Mouse (Mus musculus) C2C12 (cell line): ENCODE data around the gene Insm1. TPM values are rescaled to one million over a fixed set of nuclear protein-coding genes. Genes with fewer than 3 reads are reported as not detected.

Experiments used
- H3K27me3 ChIP-seq: one replicate; pipeline ENCODE4 v1.6.1; 2011; ENCODE audit not compliant: control insufficient read depth, insufficient read depth, insufficient read length
- H3K36me3 ChIP-seq: one replicate; pipeline ENCODE4 v1.6.1; 2011; ENCODE audit not compliant: control insufficient read depth, insufficient read depth
- H3K4me3 ChIP-seq: one replicate; pipeline ENCODE4 v1.5.1; 2011; ENCODE audit warnings: mild to moderate bottlenecking, control low read depth; ENCODE audit not compliant: poor library complexity, insufficient read depth, severe bottlenecking
- H3K79me2 ChIP-seq: one replicate; pipeline ENCODE4 v1.6.1; 2011; ENCODE audit not compliant: control insufficient read depth, insufficient read depth
- H3K79me3 ChIP-seq: one replicate; pipeline ENCODE4 v1.6.1; 2011; ENCODE audit warnings: low read depth, control low read depth
- H3ac ChIP-seq: one replicate; pipeline ENCODE3; 2011; ENCODE audit warnings: low read depth; ENCODE audit not compliant: control insufficient read depth, insufficient read length
- CEBPB ChIP-seq: IDR thresholded peaks from one replicate; pipeline ENCODE4 v1.6.1; 2011; ENCODE audit warnings: low read depth, mild to moderate bottlenecking, control low read depth, moderate library complexity
- CTCF ChIP-seq: IDR thresholded peaks from one replicate; pipeline ENCODE4 v1.5.1; 2011; ENCODE audit not compliant: control insufficient read depth, insufficient read depth, insufficient read length
- FOSL1 ChIP-seq: IDR thresholded peaks from one replicate; pipeline ENCODE4 v1.8.0; 2011; ENCODE audit warnings: mild to moderate bottlenecking, low read length; ENCODE audit not compliant: poor library complexity, insufficient read depth, severe bottlenecking
- MAX ChIP-seq: IDR thresholded peaks from one replicate; pipeline ENCODE4 v1.6.1; 2011; ENCODE audit warnings: mild to moderate bottlenecking, control low read depth
- MYOD1 ChIP-seq: IDR thresholded peaks from one replicate; pipeline ENCODE4 v1.6.1; 2011; ENCODE audit warnings: low read depth; ENCODE audit not compliant: control insufficient read depth, insufficient read length
- MYOG ChIP-seq: IDR thresholded peaks from one replicate; pipeline ENCODE4 v1.6.1; 2011; ENCODE audit not compliant: control insufficient read depth, insufficient read length; ENCODE audit errors: extremely low read depth
- USF1 ChIP-seq: IDR thresholded peaks from one replicate; pipeline ENCODE4 v1.6.1; 2011; ENCODE audit warnings: low read depth, mild to moderate bottlenecking, control low read depth, moderate library complexity
- polyA plus RNA-seq: library from polyadenylated mRNA; unstranded; fragments of >200 nt; fragmentation: generic; extraction: Trizol; gene quantifications from one replicate; pipeline ENCODE4 v1.2.1, GENCODE M21; 2012; ENCODE audit warnings: missing spikeins

Insm1 gene
- polyA plus RNA-seq, 1 experiment, result not detected

- Histone ChIP-seq H3K4me3 (no peak overlapping the region), H3K27me3 (peaks cover 31% of the 10 kb centered on the region), H3K36me3 (no peaks in the 10 kb centered on the region), H3K79me2 (no peaks in the 10 kb centered on the region), H3ac (no peak overlapping the region), H3K79me3 (no peaks in the 10 kb centered on the region)
- no peak for TF ChIP-seq CTCF
- no peak for TF ChIP-seq MYOG
- TF ChIP-seq USF1, result no peak
- TF ChIP-seq MYOD1, result no peak
- TF ChIP-seq FOSL1, result no peak
- no peak for TF ChIP-seq MAX
- TF ChIP-seq CEBPB, result no peak
Measured at GRCm38 (mm10) chr2:146226484-146226883, 4.8 kb downstream of the Insm1 start.

GRCm38 (mm10) chr2:146227646-146228045 is 5.9 kb downstream of the Insm1 start:
- Histone ChIP-seq H3K27me3 (peaks cover 19% of the 10 kb centered on the region), H3K79me2 (no peaks in the 10 kb centered on the region), H3ac (no peak overlapping the region), H3K4me3 (no peak overlapping the region), H3K79me3 (no peaks in the 10 kb centered on the region), H3K36me3 (no peaks in the 10 kb centered on the region)
- TF ChIP-seq FOSL1, result no peak
- no peak for TF ChIP-seq MYOG
- no peak for TF ChIP-seq USF1
- TF ChIP-seq CTCF, result no peak
- TF ChIP-seq MAX, result no peak
- no peak for TF ChIP-seq MYOD1
- no peak for TF ChIP-seq CEBPB

- H3K36me3 ChIP-seq, result no peaks in the 10 kb centered on the region
- H3K79me3 ChIP-seq, result no peaks in the 10 kb centered on the region
- no peaks in the 10 kb centered on the region for H3K79me2 ChIP-seq
- no peak overlapping the region for H3K4me3 ChIP-seq
- H3K27me3 ChIP-seq, result peaks cover 11% of the 10 kb centered on the region
- no peak overlapping the region for H3ac ChIP-seq
- TF ChIP-seq FOSL1, result no peak
- no peak for TF ChIP-seq MAX
- TF ChIP-seq MYOD1, result no peak
- no peak for TF ChIP-seq MYOG
- TF ChIP-seq CEBPB, result no peak
- no peak for TF ChIP-seq CTCF
- TF ChIP-seq USF1, result no peak
Measured at GRCm38 (mm10) chr2:146228435-146228834, 6.7 kb downstream of the Insm1 start.

GRCm38 (mm10) chr2:146231485-146231884 is 9.8 kb downstream of the Insm1 start:
- H3K79me3 ChIP-seq, result no peaks in the 10 kb centered on the region
- TF ChIP-seq MYOG (no peak), USF1 (no peak), CTCF (no peak), MAX (no peak), CEBPB (no peak), MYOD1 (no peak), FOSL1 (no peak)
- no peaks in the 10 kb centered on the region for H3K79me2 ChIP-seq
- H3K36me3 ChIP-seq, result no peaks in the 10 kb centered on the region
- H3K4me3 ChIP-seq, result no peak overlapping the region
- no peak overlapping the region for H3ac ChIP-seq
- peaks cover 4% of the 10 kb centered on the region for H3K27me3 ChIP-seq

- H3ac ChIP-seq, result no peak overlapping the region
- no peak overlapping the region for H3K4me3 ChIP-seq
- H3K36me3 ChIP-seq, result no peaks in the 10 kb centered on the region
- H3K79me2 ChIP-seq, result no peaks in the 10 kb centered on the region
- no peaks in the 10 kb centered on the region for H3K27me3 ChIP-seq
- H3K79me3 ChIP-seq, result no peaks in the 10 kb centered on the region
- TF ChIP-seq MYOG, result no peak
Measured at GRCm38 (mm10) chr2:146239196-146239747, 17.6 kb downstream of the Insm1 start.

- no peaks in the 10 kb centered on the region for H3K79me3 ChIP-seq
- no peaks in the 10 kb centered on the region for H3K36me3 ChIP-seq
- H3ac ChIP-seq, result no peak overlapping the region
- H3K4me3 ChIP-seq, result no peak overlapping the region
- H3K79me2 ChIP-seq, result no peaks in the 10 kb centered on the region
- no peak for TF ChIP-seq FOSL1
- H3K27me3 ChIP-seq, result no peaks in the 10 kb centered on the region
Measured at GRCm38 (mm10) chr2:146244049-146244448, 22.3 kb downstream of the Insm1 start.
